Mouse (Mus musculus) layer of hippocampus, postnatal 14 days (tissue): ENCODE measurements at regions not wholly inside any gene's neighbourhood (a gene's known extent, or its start where the extent isn't known, plus 50 kb on each side); places are given as distances from the start of the nearest gene placed in this dataset.
A peak's percentile ranks its signal among the peaks of the same experiment; 100 is the strongest.

Source experiments
- DNase-seq, 2 experiments: peaks; one replicate each; pipeline ENCODE4 v3.0.0; 2021 to 2022; ENCODE audit warnings: low spot score in 2 of 2, mixed read lengths in 1 of 2

- peak in 1 of 2 experiments; percentile 36 for DNase-seq
Measured at GRCm38 (mm10) chr9:34143131-34143795, 342.4 kb upstream of the Kirrel3 start.

- DNase-seq: no peak
Measured at GRCm38 (mm10) chr9:34155240-34156019, 330.3 kb upstream of the Kirrel3 start.

- DNase-seq: peak in 1 of 2 experiments; percentile 15
Measured at GRCm38 (mm10) chr9:34156581-34156980, 329.1 kb upstream of the Kirrel3 start.

- no peak for DNase-seq
Measured at GRCm38 (mm10) chr9:34161119-34161518, 324.6 kb upstream of the Kirrel3 start.

- no peak for DNase-seq
Measured at GRCm38 (mm10) chr9:34186314-34186713, 299.4 kb upstream of the Kirrel3 start.

- DNase-seq: no peak
Measured at GRCm38 (mm10) chr9:34192542-34192941, 293.2 kb upstream of the Kirrel3 start.

GRCm38 (mm10) chr9:34202122-34202941 lies 283.4 kb upstream of the Kirrel3 start:
- no peak for DNase-seq

- DNase-seq: no peak
Measured at GRCm38 (mm10) chr9:34202942-34203551, 282.6 kb upstream of the Kirrel3 start.

GRCm38 (mm10) chr9:34203624-34204365 lies 281.9 kb upstream of the Kirrel3 start:
- no peak for DNase-seq

- no peak for DNase-seq
Measured at GRCm38 (mm10) chr9:34204479-34204878, 281.2 kb upstream of the Kirrel3 start.

GRCm38 (mm10) chr9:34231561-34231960 lies 254.1 kb upstream of the Kirrel3 start:
- peak; percentile 26 to 52 for DNase-seq

- no peak for DNase-seq
Measured at GRCm38 (mm10) chr9:34234734-34235133, 251.0 kb upstream of the Kirrel3 start.

- DNase-seq: no peak
Measured at GRCm38 (mm10) chr9:34239531-34239930, 246.2 kb upstream of the Kirrel3 start.

GRCm38 (mm10) chr9:34243674-34244073 lies 242.0 kb upstream of the Kirrel3 start:
- DNase-seq: no peak

GRCm38 (mm10) chr9:34244576-34244975 lies 241.1 kb upstream of the Kirrel3 start:
- DNase-seq: no peak

- DNase-seq: no peak
Measured at GRCm38 (mm10) chr9:34252796-34253195, 232.9 kb upstream of the Kirrel3 start.

- no peak for DNase-seq
Measured at GRCm38 (mm10) chr9:34258492-34258891, 227.2 kb upstream of the Kirrel3 start.

- no peak for DNase-seq
Measured at GRCm38 (mm10) chr9:34278068-34278467, 207.6 kb upstream of the Kirrel3 start.

GRCm38 (mm10) chr9:34279386-34279785 lies 206.3 kb upstream of the Kirrel3 start:
- no peak for DNase-seq

GRCm38 (mm10) chr9:34279906-34280305 lies 205.8 kb upstream of the Kirrel3 start:
- DNase-seq: no peak
